Mouse (Mus musculus): ENCODE measurements around the gene Zfp956.
A peak's percentile ranks its signal among the peaks of the same experiment; 100 is the strongest.
"Not testable (repeated sequence)": the region's sequence is repeated elsewhere in the genome, so short reads cannot be mapped to it uniquely, and the experiment has no call there.

Gene Zfp956

DNA sequence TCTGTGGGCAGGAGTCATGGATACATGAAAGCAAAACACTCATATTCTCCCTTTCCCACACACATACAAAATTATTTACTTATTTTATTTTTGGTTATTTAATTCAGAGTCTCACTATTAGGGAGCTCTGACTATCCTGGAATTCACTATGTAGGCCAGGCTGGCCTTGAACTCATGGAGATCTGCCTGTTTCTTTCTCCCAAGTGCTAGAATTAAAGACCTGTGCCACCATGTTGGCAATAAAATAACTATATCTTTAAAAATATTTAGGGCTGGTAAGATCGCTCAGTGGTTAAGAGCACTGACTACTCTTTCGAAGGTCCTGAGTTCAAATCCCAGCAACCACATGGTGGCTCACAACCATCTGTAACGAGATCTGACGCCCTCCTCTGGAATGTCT, 5.8 kb upstream of the Zfp956 start:
- H3K9me3 ChIP-seq (ENCODE audit: low read length): peaks cover 17% of the 10 kb centered on the region
- H3K4me1 ChIP-seq (replicated peaks; ENCODE audit: low read depth, low read length): peaks cover 13% of the 10 kb centered on the region
- no peak overlapping the region for H3K4me3 ChIP-seq (replicated peaks; ENCODE audit: low read length)
- TF ChIP-seq POU5F1 (IDR thresholded peaks at IDR 0.05; ENCODE audit: borderline replicate concordance, low read length) (no peak), CTCF (conservative IDR thresholded peaks at IDR 0.05; ENCODE audit: low read length) (no peak), NANOG (IDR thresholded peaks at IDR 0.05; ENCODE audit: borderline replicate concordance, low read length) (no peak)
- peaks cover 60% of the 10 kb centered on the region for H3K27me3 ChIP-seq (ENCODE audit: insufficient read depth, low read length)
- H3K36me3 ChIP-seq (ENCODE audit: insufficient read depth, low read length): no peaks in the 10 kb centered on the region

DNA sequence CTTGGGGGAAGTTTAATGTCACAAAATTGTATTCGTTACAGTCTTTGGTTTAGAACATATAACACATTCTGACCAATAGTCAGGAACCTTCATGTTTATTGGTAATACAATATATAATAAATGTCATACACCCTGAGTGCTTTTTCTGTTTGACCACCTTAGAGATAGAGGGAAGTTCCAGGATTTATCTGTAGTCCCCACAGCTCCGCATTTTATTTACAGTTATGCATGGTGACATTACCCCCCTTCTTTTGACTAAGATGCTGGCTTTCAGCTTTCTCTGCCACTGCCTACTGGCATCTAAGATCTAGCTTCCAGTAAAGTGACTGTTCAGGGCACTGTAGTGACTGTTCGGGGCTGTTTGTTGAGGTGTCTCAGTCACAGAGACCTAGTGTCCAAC, 1.2 kb downstream of the Zfp956 start:
- Histone ChIP-seq H3K27me3 (ENCODE audit: insufficient read depth, low read length) (peaks cover 48% of the 10 kb centered on the region), H3K4me1 (replicated peaks; ENCODE audit: low read depth, low read length) (peaks cover 13% of the 10 kb centered on the region), H3K36me3 (ENCODE audit: insufficient read depth, low read length) (peaks cover 15% of the 10 kb centered on the region), H3K9me3 (ENCODE audit: low read length) (no peaks in the 10 kb centered on the region), H3K4me3 (replicated peaks; ENCODE audit: low read length) (no peak overlapping the region)
- TF ChIP-seq POU5F1 (IDR thresholded peaks at IDR 0.05; ENCODE audit: borderline replicate concordance, low read length) (no peak), CTCF (conservative IDR thresholded peaks at IDR 0.05; ENCODE audit: low read length) (no peak), NANOG (IDR thresholded peaks at IDR 0.05; ENCODE audit: borderline replicate concordance, low read length) (no peak)

DNA sequence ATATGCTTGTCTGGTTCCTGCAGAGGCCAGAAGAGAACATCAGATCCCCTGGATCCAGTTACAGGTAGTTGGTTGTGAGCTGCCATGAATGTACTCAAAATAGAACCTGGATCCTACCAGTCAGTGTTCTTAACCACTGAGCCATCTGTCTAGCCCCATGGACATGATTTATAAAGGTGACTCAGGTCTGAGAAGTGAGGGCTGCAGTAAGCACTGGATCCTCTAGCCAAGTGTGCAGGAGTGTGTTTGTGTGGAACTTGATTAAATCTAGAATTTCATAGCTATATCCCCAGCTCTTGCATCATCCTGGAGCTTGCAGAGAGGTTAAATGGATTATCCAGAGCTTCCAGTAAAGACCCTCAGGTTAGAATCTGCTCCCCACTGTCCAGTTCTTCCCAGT, 4.6 kb downstream of the Zfp956 start:
- Histone ChIP-seq H3K4me1 (replicated peaks; ENCODE audit: low read depth, low read length) (peaks cover 11% of the 10 kb centered on the region), H3K36me3 (ENCODE audit: insufficient read depth, low read length) (peaks cover 31% of the 10 kb centered on the region), H3K9me3 (ENCODE audit: low read length) (no peaks in the 10 kb centered on the region), H3K27me3 (ENCODE audit: insufficient read depth, low read length) (peaks cover 22% of the 10 kb centered on the region), H3K4me3 (replicated peaks; ENCODE audit: low read length) (no peak overlapping the region)
- TF ChIP-seq CTCF (conservative IDR thresholded peaks at IDR 0.05; ENCODE audit: low read length): no peak
- TF ChIP-seq POU5F1 (IDR thresholded peaks at IDR 0.05; ENCODE audit: borderline replicate concordance, low read length): no peak
- no peak for TF ChIP-seq NANOG (IDR thresholded peaks at IDR 0.05; ENCODE audit: borderline replicate concordance, low read length)

DNA sequence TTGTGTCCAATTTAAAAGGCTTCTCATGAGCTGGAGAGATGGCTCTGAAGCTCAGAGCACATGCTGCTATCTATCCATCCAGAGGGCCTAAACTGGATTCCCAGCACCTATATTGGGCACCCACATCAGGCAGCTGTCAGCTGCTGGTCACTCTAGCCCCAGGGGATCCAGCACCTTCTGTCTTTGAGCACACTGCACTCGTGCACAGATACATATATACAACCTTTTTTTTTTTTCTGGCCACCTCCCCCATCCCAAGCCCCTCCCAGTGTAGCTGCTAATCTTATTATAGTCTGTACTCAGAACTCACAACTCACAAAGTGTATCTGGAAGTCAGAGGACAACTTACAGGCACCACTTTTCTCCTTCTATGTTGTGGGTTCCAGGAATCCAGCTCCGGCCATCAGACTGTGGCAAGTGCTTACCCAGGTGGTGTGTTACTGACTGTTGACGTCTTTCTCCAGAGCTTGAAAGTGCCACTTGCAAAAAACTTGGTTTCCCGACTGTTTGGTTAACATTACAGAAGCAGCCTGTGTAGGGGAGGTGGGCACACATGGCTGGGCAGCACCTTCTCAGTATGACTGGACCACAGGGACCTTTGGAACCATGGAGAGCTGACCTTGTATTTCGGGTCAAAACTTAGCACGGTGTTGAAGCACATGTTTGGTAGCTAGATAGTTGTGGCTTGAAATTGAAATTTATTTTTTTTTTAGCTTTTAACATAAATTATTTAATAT, 7.7 kb downstream of the Zfp956 start:
- peaks cover 8% of the 10 kb centered on the region for H3K4me1 ChIP-seq (replicated peaks; ENCODE audit: low read depth, low read length)
- no peaks in the 10 kb centered on the region for H3K9me3 ChIP-seq (ENCODE audit: low read length)
- TF ChIP-seq NANOG (IDR thresholded peaks at IDR 0.05; ENCODE audit: borderline replicate concordance, low read length): no peak
- no peak for TF ChIP-seq CTCF (conservative IDR thresholded peaks at IDR 0.05; ENCODE audit: low read length)
- TF ChIP-seq POU5F1 (IDR thresholded peaks at IDR 0.05; ENCODE audit: borderline replicate concordance, low read length): no peak
- H3K27me3 ChIP-seq (ENCODE audit: insufficient read depth, low read length): no peaks in the 10 kb centered on the region
- no peak overlapping the region for H3K4me3 ChIP-seq (replicated peaks; ENCODE audit: low read length)
- peaks cover 54% of the 10 kb centered on the region for H3K36me3 ChIP-seq (ENCODE audit: insufficient read depth, low read length)

DNA sequence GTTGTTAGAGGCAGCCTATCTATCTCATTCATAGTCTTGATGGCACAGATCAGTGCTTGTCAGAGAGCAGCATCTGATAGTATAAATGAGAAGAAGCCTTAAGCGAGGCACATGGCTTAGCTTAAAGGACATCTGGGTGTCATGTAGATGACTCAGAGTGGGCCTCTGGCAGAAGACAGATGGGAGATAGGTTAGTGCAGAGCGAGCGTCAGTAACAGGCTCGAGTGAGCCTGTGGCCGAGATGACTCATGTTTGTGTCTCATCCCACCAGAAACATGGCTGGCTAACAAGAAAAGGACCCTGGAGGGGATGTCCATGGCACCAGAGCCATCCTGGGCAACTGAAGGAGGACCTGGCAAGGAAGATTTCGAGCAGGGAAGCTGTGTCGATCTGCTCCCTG, 9.9 kb downstream of the Zfp956 start:
- Histone ChIP-seq H3K4me3 (replicated peaks; ENCODE audit: low read length) (no peak overlapping the region), H3K4me1 (replicated peaks; ENCODE audit: low read depth, low read length) (peaks cover 8% of the 10 kb centered on the region), H3K27me3 (ENCODE audit: insufficient read depth, low read length) (no peaks in the 10 kb centered on the region), H3K9me3 (ENCODE audit: low read length) (no peaks in the 10 kb centered on the region), H3K36me3 (ENCODE audit: insufficient read depth, low read length) (peaks cover 43% of the 10 kb centered on the region)
- TF ChIP-seq NANOG (IDR thresholded peaks at IDR 0.05; ENCODE audit: borderline replicate concordance, low read length): no peak
- no peak for TF ChIP-seq POU5F1 (IDR thresholded peaks at IDR 0.05; ENCODE audit: borderline replicate concordance, low read length)
- no peak for TF ChIP-seq CTCF (conservative IDR thresholded peaks at IDR 0.05; ENCODE audit: low read length)

DNA sequence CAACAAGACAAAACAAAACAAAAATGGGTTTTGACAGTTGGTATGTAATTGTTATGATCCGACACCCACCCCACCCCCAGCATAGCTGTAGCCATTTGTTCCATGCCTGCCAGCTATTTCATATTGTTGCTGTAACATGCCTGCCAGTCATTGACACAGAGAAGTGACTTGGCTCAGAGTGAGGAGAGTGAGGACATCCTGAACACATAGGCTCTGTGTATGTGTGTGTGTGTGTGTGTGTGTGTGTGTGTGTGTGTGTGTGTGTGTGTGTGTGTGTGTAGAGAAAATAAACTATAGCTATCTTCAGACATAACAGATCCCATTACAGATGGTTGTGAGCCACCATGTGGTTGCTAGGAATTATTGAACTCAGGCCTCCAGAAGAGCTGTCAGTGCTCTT, 15.0 kb downstream of the Zfp956 start:
- peaks cover 20% of the 10 kb centered on the region for H3K36me3 ChIP-seq (ENCODE audit: insufficient read depth, low read length)
- not testable (repeated sequence) for H3K4me3 ChIP-seq (replicated peaks; ENCODE audit: low read length); H3K9me3 ChIP-seq (ENCODE audit: low read length); H3K4me1 ChIP-seq (replicated peaks; ENCODE audit: low read depth, low read length); H3K27me3 ChIP-seq (ENCODE audit: insufficient read depth, low read length)

GRCm38 (mm10) chr6:47974599-47974998, 21.4 kb downstream of the Zfp956 start:
- TF ChIP-seq POU5F1 (IDR thresholded peaks at IDR 0.05; ENCODE audit: borderline replicate concordance, low read length) (no peak), CTCF (conservative IDR thresholded peaks at IDR 0.05; ENCODE audit: low read length) (peak; percentile 48), NANOG (IDR thresholded peaks at IDR 0.05; ENCODE audit: borderline replicate concordance, low read length) (no peak)
- H3K36me3 ChIP-seq (ENCODE audit: insufficient read depth, low read length): no peaks in the 10 kb centered on the region

GRCm38 (mm10) chr6:47978897-47979368, 25.7 kb downstream of the Zfp956 start:
- peaks cover 18% of the 10 kb centered on the region for H3K4me1 ChIP-seq (replicated peaks; ENCODE audit: low read depth, low read length)
- peaks cover 18% of the 10 kb centered on the region; the same call in 1 of the 2 replicates for H3K27me3 ChIP-seq (ENCODE audit: insufficient read depth, low read length)
- TF ChIP-seq CTCF (conservative IDR thresholded peaks at IDR 0.05; ENCODE audit: low read length) (peak; percentile 62), NANOG (IDR thresholded peaks at IDR 0.05; ENCODE audit: borderline replicate concordance, low read length) (no peak), POU5F1 (IDR thresholded peaks at IDR 0.05; ENCODE audit: borderline replicate concordance, low read length) (no peak)
- no peaks in the 10 kb centered on the region for H3K36me3 ChIP-seq (ENCODE audit: insufficient read depth, low read length)
- no peaks in the 10 kb centered on the region for H3K9me3 ChIP-seq (ENCODE audit: low read length)
- H3K4me3 ChIP-seq (replicated peaks; ENCODE audit: low read length): no peak overlapping the region

More at GRCm38 (mm10) chr6:47974599-47974998, 21.4 kb downstream of the Zfp956 start:
- H3K9me3 ChIP-seq (ENCODE audit: low read length): no peaks in the 10 kb centered on the region
- H3K4me1 ChIP-seq (replicated peaks; ENCODE audit: low read depth, low read length): peaks cover 13% of the 10 kb centered on the region; the same call in 1 of the 2 replicates
- H3K27me3 ChIP-seq (ENCODE audit: insufficient read depth, low read length): peaks cover 18% of the 10 kb centered on the region; the same call in 1 of the 2 replicates
- H3K4me3 ChIP-seq (replicated peaks; ENCODE audit: low read length): no peak overlapping the region

- Histone ChIP-seq H3K27me3 (ENCODE audit: insufficient read depth, low read length) (no peaks in the 10 kb centered on the region), H3K4me1 (replicated peaks; ENCODE audit: low read depth, low read length) (peaks cover 20% of the 10 kb centered on the region), H3K9me3 (ENCODE audit: low read length) (no peaks in the 10 kb centered on the region), H3K4me3 (replicated peaks; ENCODE audit: low read length) (no peak overlapping the region), H3K36me3 (ENCODE audit: insufficient read depth, low read length) (no peaks in the 10 kb centered on the region)
- no peak for TF ChIP-seq NANOG (IDR thresholded peaks at IDR 0.05; ENCODE audit: borderline replicate concordance, low read length)
- no peak for TF ChIP-seq POU5F1 (IDR thresholded peaks at IDR 0.05; ENCODE audit: borderline replicate concordance, low read length)
- no peak for TF ChIP-seq CTCF (conservative IDR thresholded peaks at IDR 0.05; ENCODE audit: low read length)
Observed at GRCm38 (mm10) chr6:47983936-47984335, 30.7 kb downstream of the Zfp956 start.
